Comparison of ENCODE assay signal across 8 mouse cellular contexts in genomic region chr5:137885894-137886293, GRCm38 (mm10). TPM values are rescaled to one million over a fixed set of nuclear protein-coding genes. Genes with fewer than 3 reads are reported as not detected.
A peak's percentile ranks its signal among the peaks of the same experiment; 100 is the strongest.
DNase-seq lines count a peak whose midpoint lies in the region; ATAC-seq and TF ChIP-seq lines count a peak whose summit lies in the region.

No protein-coding gene starts in this region.

- no peak overlapping the region for H3K27ac ChIP-seq in intestine, embryonic 14.5 days (ENCODE audit: low read depth)
- H3K27ac ChIP-seq in intestine, embryonic 15.5 days = no peak overlapping the region
- H3K27ac ChIP-seq in ES-E14 (ENCODE audit: insufficient read depth, low read depth, low read length, poor library complexity, severe bottlenecking) = no peak overlapping the region
- H3K27ac ChIP-seq in bone marrow macrophage, adult 2 months (ENCODE audit: insufficient read depth, low read depth, low read length) = no peak overlapping the region

- H3K4me3 ChIP-seq in intestine, embryonic 14.5 days (ENCODE audit: low read depth, low read length) = no peak overlapping the region
- H3K4me3 ChIP-seq in intestine, embryonic 15.5 days (replicated peaks) = no peak overlapping the region
- no peak overlapping the region for H3K4me3 ChIP-seq in ES-E14 (ENCODE audit: insufficient read depth in 1 of 2, low read depth in 1 of 2, low read length in 2 of 2, poor library complexity in 1 of 2, severe bottlenecking in 1 of 2)
- H3K4me3 ChIP-seq in bone marrow macrophage, adult 2 months (ENCODE audit: insufficient read depth, low read length) = no peak overlapping the region

- no peaks in the 10 kb centered on the region for H3K27me3 ChIP-seq in intestine, embryonic 14.5 days (replicated peaks; ENCODE audit: control insufficient read depth, insufficient read depth, low read length)
- no peaks in the 10 kb centered on the region for H3K27me3 ChIP-seq in intestine, embryonic 15.5 days (replicated peaks)

- H3K4me2 ChIP-seq in intestine, embryonic 14.5 days (ENCODE audit: low read length) = no peak overlapping the region
- H3K4me2 ChIP-seq in intestine, embryonic 15.5 days (replicated peaks) = no peak overlapping the region

- no peak overlapping the region for H3K9ac ChIP-seq in intestine, embryonic 14.5 days (ENCODE audit: low read length)
- no peak overlapping the region for H3K9ac ChIP-seq in intestine, embryonic 15.5 days
- H3K9ac ChIP-seq in ES-E14 (ENCODE audit: insufficient read depth, low read depth, low read length, poor library complexity, severe bottlenecking) = no peak overlapping the region

- no peaks in the 10 kb centered on the region for H3K4me1 ChIP-seq in intestine, embryonic 14.5 days (replicated peaks; ENCODE audit: control insufficient read depth, insufficient read depth, low read length)
- no peaks in the 10 kb centered on the region for H3K4me1 ChIP-seq in intestine, embryonic 15.5 days (replicated peaks)
- no peaks in the 10 kb centered on the region for H3K4me1 ChIP-seq in ES-E14 (ENCODE audit: control insufficient read depth in 2 of 2, insufficient read depth in 2 of 2, low read length in 2 of 2, poor library complexity in 1 of 2)
- H3K4me1 ChIP-seq in bone marrow macrophage, adult 2 months (ENCODE audit: control insufficient read depth, insufficient read depth, low read length) = peaks cover 42% of the 10 kb centered on the region

- no peak for ATAC-seq in intestine, embryonic 14.5 days (replicated peaks; ENCODE audit: low FRiP score, low TSS enrichment, low read depth)
- no peak; the same call in 1 of the 2 replicates for ATAC-seq in intestine, embryonic 15.5 days

- no peaks in the 10 kb centered on the region for H3K36me3 ChIP-seq in intestine, embryonic 14.5 days (ENCODE audit: control insufficient read depth, insufficient read depth, low read length)
- H3K36me3 ChIP-seq in intestine, embryonic 15.5 days = no peaks in the 10 kb centered on the region
- H3K36me3 ChIP-seq in ES-E14 (ENCODE audit: control insufficient read depth, insufficient read depth, low read length, poor library complexity, severe bottlenecking) = no peaks in the 10 kb centered on the region

- WGBS in intestine, embryonic 14.5 days = 3% methylated on average over 2 of the region's 2 CpGs
- WGBS in intestine, embryonic 15.5 days = 7% methylated on average over 2 of the region's 2 CpGs

- in situ Hi-C loops in ES-E14 (cut with MboI; ENCODE audit: low sequenced_read_pairs in 2 of 2, unreplicated experiment in 2 of 2) = loop anchor here in 1 of 2 experiments (10.0 kb wide), 1 partner anchor 89 kb away; no protein-coding TSS in a partner anchor

- peak; percentile 71 for DNase-seq in intestine, embryonic 14.5 days (ENCODE audit: low spot score)
- DNase-seq in ES-E14 (ENCODE audit: low read depth, low spot score) = peak; percentile 67
- DNase-seq in forelimb bud, embryonic 11.5 days (ENCODE audit: low read depth, low spot score) = peak; percentile 45
- peak; percentile 14 to 60 for DNase-seq in layer of hippocampus, adult 8-10 months (ENCODE audit: low spot score in 2 of 2)
- peak; percentile 69 for DNase-seq in lung, postnatal 14 days
- peak; percentile 45 for DNase-seq in thymus, postnatal 0 days (ENCODE audit: low spot score)

- peak; percentile 63 for TF ChIP-seq CTCF in bone marrow macrophage, adult 2 months (IDR thresholded peaks at IDR 0.05; ENCODE audit: low read depth, low read length)

- no peaks in the 10 kb centered on the region for H3K9me3 ChIP-seq in intestine, embryonic 14.5 days (ENCODE audit: control insufficient read depth, low read length)
- H3K9me3 ChIP-seq in intestine, embryonic 15.5 days = no peaks in the 10 kb centered on the region
- H3K9me3 ChIP-seq in ES-E14 (ENCODE audit: control insufficient read depth, insufficient read depth, low read depth, low read length) = no peaks in the 10 kb centered on the region

- no peak for TF ChIP-seq POLR2A in bone marrow macrophage, adult 2 months (IDR thresholded peaks at IDR 0.05; ENCODE audit: borderline replicate concordance, low read depth, low read length)

TF ChIP-seq in ES-E14, 5 proteins besides CTCF, POLR2A, EP300 and RAD21:
- TF ChIP-seq ZNF384 (IDR thresholded peaks at IDR 0.05; ENCODE audit: low read depth, low read length) (no peak), CHD2 (IDR thresholded peaks at IDR 0.05; ENCODE audit: low read depth, low read length) (no peak), HCFC1 (IDR thresholded peaks at IDR 0.05; ENCODE audit: borderline replicate concordance, insufficient read depth, low read length) (no peak), MAFK (IDR thresholded peaks at IDR 0.05; ENCODE audit: insufficient read depth, low read depth, low read length) (peak; percentile 51; the same call in 1 of the 2 replicates), ZC3H11A (IDR thresholded peaks at IDR 0.05; ENCODE audit: borderline replicate concordance, low read depth, low read length) (peak; percentile 88)

RNA-seq across cellular contexts. Expression of gene Pilrb2, which starts 14.3 kb away (rescaled TPM):
- 0.55 and 0.63 TPM in 2 replicates for polyA plus RNA-seq in intestine, embryonic 14.5 days (2014; fragmentation: Nextera tagmentation; extraction: Ambion mirVana)
- polyA plus RNA-seq in intestine, embryonic 15.5 days (2015; fragmentation: Nextera tagmentation; extraction: Ambion mirVana) = 0.74 and 1.2 TPM in 2 replicates
- not detected in 2 replicates for total RNA-seq in ES-E14 (2012; rRNA removed)
- 37.4 and 42.3 TPM in 2 replicates for polyA plus RNA-seq in bone marrow macrophage, adult 2 months (2012; ENCODE audit: insufficient read depth, insufficient read length, missing spikeins)
- under 1 TPM in 1 of 4 experiments, not detected in 3; 0.27 TPM for total RNA-seq in layer of hippocampus, adult 8-10 months (2022)
- polyA plus RNA-seq in thymus, postnatal 0 days (2015; fragmentation: Nextera tagmentation; extraction: Ambion mirVana) = 1.6 and 1.8 TPM in 2 replicates

RNA-seq across cellular contexts. Expression of gene Pilrb1, which starts 28.0 kb away (rescaled TPM):
- 0.66 and 1.4 TPM in 2 replicates for polyA plus RNA-seq in intestine, embryonic 14.5 days (2014; fragmentation: Nextera tagmentation; extraction: Ambion mirVana)
- polyA plus RNA-seq in intestine, embryonic 15.5 days (2015; fragmentation: Nextera tagmentation; extraction: Ambion mirVana) = 1.1 and 2.8 TPM in 2 replicates
- not detected in 2 replicates for total RNA-seq in ES-E14 (2012; rRNA removed)
- 15.2 and 19.7 TPM in 2 replicates for polyA plus RNA-seq in bone marrow macrophage, adult 2 months (2012; ENCODE audit: insufficient read depth, insufficient read length, missing spikeins)
- under 1 TPM in 2 of 4 experiments, not detected in 2; 0.57 to 0.58 TPM for total RNA-seq in layer of hippocampus, adult 8-10 months (2022)
- polyA plus RNA-seq in thymus, postnatal 0 days (2015; fragmentation: Nextera tagmentation; extraction: Ambion mirVana) = 2.0 and 2.8 TPM in 2 replicates

RNA-seq across cellular contexts. Expression of gene Cyp3a13, which starts 35.5 kb away (rescaled TPM):
- 13.2 and 13.6 TPM in 2 replicates for polyA plus RNA-seq in intestine, embryonic 14.5 days (2014; fragmentation: Nextera tagmentation; extraction: Ambion mirVana)
- polyA plus RNA-seq in intestine, embryonic 15.5 days (2015; fragmentation: Nextera tagmentation; extraction: Ambion mirVana) = 32.9 and 33.1 TPM in 2 replicates
- total RNA-seq in ES-E14 (2012; rRNA removed) = 0.26 and 0.31 TPM in 2 replicates
- polyA plus RNA-seq in bone marrow macrophage, adult 2 months (2012; ENCODE audit: insufficient read depth, insufficient read length, missing spikeins) = not detected in 2 replicates
- total RNA-seq in layer of hippocampus, adult 8-10 months (2022) = under 1 TPM; 0.14 to 0.49 (median 0.31) TPM
- polyA plus RNA-seq in thymus, postnatal 0 days (2015; fragmentation: Nextera tagmentation; extraction: Ambion mirVana) = 0.22 and 0.26 TPM in 2 replicates

RNA-seq across cellular contexts. Expression of gene Pilra, which starts 49.8 kb away (rescaled TPM):
- 2.5 and 3.0 TPM in 2 replicates for polyA plus RNA-seq in intestine, embryonic 14.5 days (2014; fragmentation: Nextera tagmentation; extraction: Ambion mirVana)
- 2.5 and 2.9 TPM in 2 replicates for polyA plus RNA-seq in intestine, embryonic 15.5 days (2015; fragmentation: Nextera tagmentation; extraction: Ambion mirVana)
- 0.21 and 0.62 TPM in 2 replicates for total RNA-seq in ES-E14 (2012; rRNA removed)
- 15.5 and 16.8 TPM in 2 replicates for polyA plus RNA-seq in bone marrow macrophage, adult 2 months (2012; ENCODE audit: insufficient read depth, insufficient read length, missing spikeins)
- 1 to 10 TPM in 3 of 4 experiments, under 1 TPM in 1; 0.23 to 4.3 (median 2.6) TPM for total RNA-seq in layer of hippocampus, adult 8-10 months (2022)
- 1.4 and 1.8 TPM in 2 replicates for polyA plus RNA-seq in thymus, postnatal 0 days (2015; fragmentation: Nextera tagmentation; extraction: Ambion mirVana)

Comparison
In these comparisons a context has a peak if more than half of its experiments do, and no peak if none do; other contexts are left out.
1. RNA of gene Pilrb2, which starts 14.3 kb away (polyA plus RNA-seq): 37.4 to 42.3 TPM in bone marrow macrophage, adult 2 months; 1.6 to 1.8 TPM in thymus, postnatal 0 days, 0.74 to 1.2 TPM in intestine, embryonic 15.5 days and 0.55 to 0.63 TPM in intestine, embryonic 14.5 days; every median in the first group is over 10 times any median in the second.
2. RNA of gene Cyp3a13, which starts 35.5 kb away (polyA plus RNA-seq): 32.9 to 33.1 TPM in intestine, embryonic 15.5 days and 13.2 to 13.6 TPM in intestine, embryonic 14.5 days; 0.22 to 0.26 TPM in thymus, postnatal 0 days and not detected in bone marrow macrophage, adult 2 months; every median in the first group is over 10 times any median in the second.
3. Peak in every context shown above with its lines, with median percentiles within 50 percentile points of each other: DNase-seq.